Mouse (Mus musculus): ENCODE results near the gene Stard5. TPM values are rescaled to one million over a fixed set of nuclear protein-coding genes. Genes with fewer than 3 reads are reported as not detected.

Stard5 gene
- polyA plus RNA-seq (2015; fragmentation: Nextera tagmentation; extraction: Ambion mirVana) = 7.8 and 9.0 TPM in 2 replicates

DNA sequence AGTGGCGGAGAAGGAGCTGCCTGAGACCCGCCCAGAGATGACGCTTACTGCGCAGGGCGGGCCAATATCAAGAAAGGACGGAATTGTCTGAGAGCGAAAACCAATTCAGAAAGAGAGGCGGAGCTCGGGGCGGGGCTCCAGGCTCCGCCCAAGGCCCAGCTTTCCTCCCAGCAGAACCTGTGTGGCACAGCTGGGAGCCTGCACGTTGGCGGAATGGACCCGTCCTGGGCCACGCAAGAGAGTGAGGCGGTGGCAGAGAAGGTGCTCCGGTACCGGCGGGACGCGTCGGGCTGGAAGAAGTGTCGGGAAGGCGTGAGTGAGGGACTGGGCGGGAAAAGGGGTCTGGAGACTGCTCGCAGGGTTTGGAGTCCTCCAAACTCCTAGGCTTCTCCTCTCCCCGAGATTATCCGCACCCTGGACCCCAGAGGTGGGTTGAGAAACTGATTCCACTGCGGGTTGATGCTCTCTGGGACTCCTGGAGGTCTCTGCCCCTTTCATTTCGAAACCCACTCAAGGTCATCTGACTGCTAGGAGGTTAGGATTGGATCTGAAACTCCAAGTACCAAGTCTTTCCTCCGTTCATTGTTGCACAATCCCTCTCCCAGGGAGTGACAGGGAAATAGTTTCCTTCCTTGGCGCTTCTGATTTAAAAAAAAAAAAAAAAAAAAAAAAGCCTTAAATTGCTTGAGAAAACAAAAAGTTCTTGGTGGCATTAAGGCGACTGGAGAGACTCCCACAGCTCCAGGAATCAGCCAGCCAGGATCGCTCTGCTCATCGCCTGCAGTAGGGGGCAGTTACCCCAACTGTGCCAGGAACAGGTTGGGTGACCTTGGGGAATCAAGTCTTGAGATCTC, at the start of gene Stard5:
Gene Stard5 (plus strand): TSS at position 132 of the 854 bp plus-strand sequence.
- Histone ChIP-seq H3K36me3 (0 out of 2 replicates have a peak, but pooled peaks cover 4% of the 10 kb centered on the region), H3K27me3 (no peaks in the 10 kb centered on the region), H3K4me1 (replicated peaks) (peaks cover 30% of the 10 kb centered on the region), H3K4me2 (replicated peaks) (peak within 1 kb of the TSS; percentile 76), H3K9ac (replicated peaks) (peak within 1 kb of the TSS; percentile 72), H3K27ac (peak within 1 kb of the TSS; percentile 61; the same call in 1 of the 2 replicates), H3K9me3 (no peaks in the 10 kb centered on the region), H3K4me3 (replicated peaks) (peak within 1 kb of the TSS; percentile 59)
- WGBS = under 1% methylated on average over 35 of the region's 35 CpGs
- ATAC-seq = peak; percentile 99

DNA sequence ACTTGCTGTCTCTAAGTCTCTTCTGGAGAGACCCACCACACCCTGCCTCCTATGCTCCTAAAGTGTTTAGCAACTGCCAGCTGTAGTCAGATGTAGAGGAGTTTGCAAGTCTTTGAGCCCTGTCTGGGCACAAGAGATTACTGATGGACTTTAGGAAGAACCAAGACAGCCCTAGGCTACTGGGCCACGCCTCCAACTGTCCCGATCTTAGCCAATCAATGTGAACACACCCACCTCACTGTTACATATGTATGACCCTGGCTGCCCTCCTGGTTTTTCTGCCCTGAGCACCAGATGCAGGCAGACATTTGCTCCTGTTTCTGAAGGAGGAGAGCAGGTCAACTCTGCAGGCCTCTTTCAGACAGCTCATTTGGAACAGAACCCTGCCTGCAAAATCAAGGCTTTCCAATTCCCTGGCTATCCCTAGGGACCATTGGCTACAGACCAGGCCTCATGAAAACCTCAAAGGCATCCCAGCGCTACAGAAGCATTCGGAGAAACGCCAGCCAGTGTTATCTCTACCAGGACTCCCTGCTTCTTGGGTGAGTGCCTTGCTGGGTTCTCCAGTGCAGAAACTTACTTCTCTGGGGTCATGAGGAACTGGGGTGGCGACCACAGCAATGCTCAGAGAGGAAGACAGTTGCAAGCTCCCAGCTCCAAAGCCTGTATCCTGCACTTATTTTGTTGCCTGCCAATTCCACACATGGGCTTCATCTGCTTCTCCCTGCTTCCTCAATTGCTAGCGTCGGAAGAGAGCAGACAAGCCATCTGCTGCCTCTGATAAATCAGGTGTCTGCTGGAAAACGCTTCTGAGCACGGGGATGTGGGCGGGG, 46.9 kb upstream of the Stard5 start, which contains the start of gene Tmc3:
Gene Tmc3 (plus strand): TSS at position 289 of the 833 bp plus-strand sequence.
- Histone ChIP-seq H3K4me2 (replicated peaks) (no peak within 1 kb of the TSS), H3K4me3 (replicated peaks) (no peak within 1 kb of the TSS), H3K36me3 (no peaks in the 10 kb centered on the region), H3K27me3 (no peaks in the 10 kb centered on the region), H3K9me3 (no peaks in the 10 kb centered on the region), H3K4me1 (replicated peaks) (peaks cover 14% of the 10 kb centered on the region), H3K9ac (replicated peaks) (no peak within 1 kb of the TSS), H3K27ac (no peak within 1 kb of the TSS)
- ATAC-seq = peak; percentile 17; the same call in 1 of the 2 replicates
- 58% methylated on average over 11 of the region's 11 CpGs for WGBS

DNA sequence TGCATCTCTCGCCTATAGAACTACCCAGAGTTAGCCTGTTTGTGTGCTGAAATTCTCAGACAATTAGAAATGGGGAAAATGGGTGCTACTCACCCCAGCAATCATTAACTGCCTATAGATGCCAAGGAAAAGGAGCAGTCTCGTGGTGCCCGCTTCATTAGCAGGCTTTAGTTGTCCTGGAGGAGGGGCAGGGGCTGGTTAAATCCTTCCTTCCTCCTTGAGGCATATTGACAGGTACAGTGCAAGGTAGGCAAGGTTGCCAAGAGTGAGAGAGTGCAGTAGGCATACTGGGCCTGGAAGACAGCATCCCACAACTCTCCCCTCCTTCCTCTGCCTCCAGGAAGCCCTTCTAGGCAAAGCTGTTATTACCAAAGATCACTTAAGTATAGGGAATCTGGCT, 37.7 kb upstream of the Stard5 start:
- 86% methylated on average over 3 of the region's 3 CpGs for WGBS
- H3K27ac ChIP-seq = no peak overlapping the region
- no peak overlapping the region for H3K4me2 ChIP-seq (replicated peaks)
- ATAC-seq = no peak
- H3K27me3 ChIP-seq = no peaks in the 10 kb centered on the region
- no peaks in the 10 kb centered on the region for H3K9me3 ChIP-seq
- no peak overlapping the region for H3K9ac ChIP-seq (replicated peaks)
- H3K4me1 ChIP-seq (replicated peaks) = no peaks in the 10 kb centered on the region
- H3K36me3 ChIP-seq = no peaks in the 10 kb centered on the region
- no peak overlapping the region for H3K4me3 ChIP-seq (replicated peaks)

DNA sequence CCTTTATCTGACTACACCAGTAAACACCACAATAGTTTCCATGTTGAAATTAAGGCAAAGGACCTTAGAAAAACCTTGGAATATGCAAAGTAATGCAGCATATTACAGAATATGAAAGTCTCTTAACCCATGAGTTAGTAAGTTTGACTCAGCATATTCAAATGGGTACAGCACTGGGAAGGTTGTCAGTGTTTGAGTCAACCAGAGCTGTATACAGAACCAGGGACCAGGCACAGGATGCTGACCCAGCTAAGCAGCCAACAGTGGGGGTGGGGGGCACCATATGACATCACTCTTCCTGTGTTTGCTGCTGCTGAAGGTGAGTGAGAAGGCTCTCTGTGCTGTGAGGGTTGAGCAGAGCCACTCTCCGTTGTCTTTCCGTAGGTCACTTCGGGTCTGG, 34.7 kb upstream of the Stard5 start:
- no peak overlapping the region for H3K9ac ChIP-seq (replicated peaks)
- H3K27ac ChIP-seq = no peak overlapping the region
- H3K27me3 ChIP-seq = no peaks in the 10 kb centered on the region
- no peaks in the 10 kb centered on the region for H3K4me1 ChIP-seq (replicated peaks)
- no peak overlapping the region for H3K4me3 ChIP-seq (replicated peaks)
- no peak overlapping the region for H3K4me2 ChIP-seq (replicated peaks)
- 98% methylated on average over 3 of the region's 3 CpGs for WGBS
- H3K36me3 ChIP-seq = no peaks in the 10 kb centered on the region
- no peaks in the 10 kb centered on the region for H3K9me3 ChIP-seq
- no peak for ATAC-seq

DNA sequence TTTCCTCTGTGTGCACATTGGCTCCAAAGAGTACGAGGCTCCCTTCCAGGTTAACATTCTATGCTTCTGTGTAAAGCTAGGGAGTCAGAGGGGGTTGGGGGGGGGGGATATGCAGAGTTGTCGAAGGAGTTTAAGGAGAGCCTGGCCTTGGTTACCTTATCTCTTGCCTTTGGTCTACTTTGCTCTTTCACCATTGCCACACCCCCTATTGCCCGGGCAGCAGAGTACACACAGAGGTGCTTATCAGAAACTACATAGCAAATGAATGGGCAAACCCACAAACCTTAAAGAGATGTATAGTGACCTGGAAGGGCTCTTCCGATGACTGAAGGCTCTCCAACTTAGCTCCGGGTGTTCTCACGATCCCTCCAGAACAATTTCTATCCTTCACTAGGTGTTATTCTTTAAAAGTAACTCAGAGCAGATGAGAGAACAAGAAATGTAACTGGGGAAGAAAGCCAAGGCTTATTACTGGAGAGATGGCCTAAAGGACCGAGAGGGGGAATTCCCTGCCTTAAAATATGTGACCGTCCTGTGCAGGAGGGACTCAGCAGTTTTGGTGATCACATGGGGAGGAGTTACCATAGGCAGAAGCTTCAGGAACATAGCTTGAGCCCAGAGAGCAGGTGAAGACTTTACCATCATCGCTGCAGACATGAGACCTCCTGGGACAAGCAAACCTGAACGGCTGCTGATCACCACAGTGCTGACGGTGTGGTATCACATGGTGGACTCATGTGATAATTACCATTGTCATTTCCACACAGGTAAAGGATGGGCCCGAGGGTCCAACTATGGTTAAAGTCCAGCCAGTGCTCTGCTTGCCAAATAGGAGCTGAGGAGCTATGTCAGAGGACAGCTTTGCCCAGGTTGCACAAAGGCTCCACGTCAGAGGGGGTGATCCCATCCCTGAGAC, 32.5 kb upstream of the Stard5 start:
- ATAC-seq = 0 out of 2 replicates have a peak, but pooled peaks have one; percentile 11
- Histone ChIP-seq H3K4me2 (replicated peaks) (no peak overlapping the region), H3K27me3 (no peaks in the 10 kb centered on the region), H3K9me3 (no peaks in the 10 kb centered on the region), H3K4me1 (replicated peaks) (no peaks in the 10 kb centered on the region; the same call in 1 of the 2 replicates), H3K4me3 (replicated peaks) (no peak overlapping the region), H3K36me3 (no peaks in the 10 kb centered on the region), H3K27ac (no peak overlapping the region), H3K9ac (replicated peaks) (no peak overlapping the region)
- 89% methylated on average over 13 of the region's 13 CpGs for WGBS

DNA sequence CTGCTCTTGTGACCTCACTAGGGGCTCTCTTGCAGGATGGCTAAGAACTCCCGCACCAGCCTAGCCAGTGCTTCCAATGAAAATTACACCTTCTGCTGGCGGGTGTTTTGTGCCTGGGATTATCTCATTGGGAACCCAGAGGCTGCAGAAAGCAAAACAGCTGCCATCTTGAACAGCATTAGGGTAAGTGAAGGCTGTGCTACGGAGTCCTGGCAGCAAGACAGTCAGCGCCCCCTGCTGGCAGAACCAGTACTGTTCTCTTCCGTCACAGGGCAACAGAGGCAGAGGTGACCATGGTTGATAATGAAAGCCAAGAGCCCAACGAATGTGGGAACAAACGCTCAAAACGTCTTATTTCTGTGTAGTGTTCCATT, 31.9 kb upstream of the Stard5 start:
- Histone ChIP-seq H3K4me3 (replicated peaks) (no peak overlapping the region), H3K36me3 (no peaks in the 10 kb centered on the region), H3K27ac (no peak overlapping the region), H3K4me1 (replicated peaks) (no peaks in the 10 kb centered on the region; the same call in 1 of the 2 replicates), H3K9me3 (no peaks in the 10 kb centered on the region), H3K4me2 (replicated peaks) (no peak overlapping the region), H3K9ac (replicated peaks) (no peak overlapping the region), H3K27me3 (no peaks in the 10 kb centered on the region)
- 53% methylated on average over 8 of the region's 8 CpGs for WGBS
- ATAC-seq = 0 out of 2 replicates have a peak, but pooled peaks have one; percentile 4

DNA sequence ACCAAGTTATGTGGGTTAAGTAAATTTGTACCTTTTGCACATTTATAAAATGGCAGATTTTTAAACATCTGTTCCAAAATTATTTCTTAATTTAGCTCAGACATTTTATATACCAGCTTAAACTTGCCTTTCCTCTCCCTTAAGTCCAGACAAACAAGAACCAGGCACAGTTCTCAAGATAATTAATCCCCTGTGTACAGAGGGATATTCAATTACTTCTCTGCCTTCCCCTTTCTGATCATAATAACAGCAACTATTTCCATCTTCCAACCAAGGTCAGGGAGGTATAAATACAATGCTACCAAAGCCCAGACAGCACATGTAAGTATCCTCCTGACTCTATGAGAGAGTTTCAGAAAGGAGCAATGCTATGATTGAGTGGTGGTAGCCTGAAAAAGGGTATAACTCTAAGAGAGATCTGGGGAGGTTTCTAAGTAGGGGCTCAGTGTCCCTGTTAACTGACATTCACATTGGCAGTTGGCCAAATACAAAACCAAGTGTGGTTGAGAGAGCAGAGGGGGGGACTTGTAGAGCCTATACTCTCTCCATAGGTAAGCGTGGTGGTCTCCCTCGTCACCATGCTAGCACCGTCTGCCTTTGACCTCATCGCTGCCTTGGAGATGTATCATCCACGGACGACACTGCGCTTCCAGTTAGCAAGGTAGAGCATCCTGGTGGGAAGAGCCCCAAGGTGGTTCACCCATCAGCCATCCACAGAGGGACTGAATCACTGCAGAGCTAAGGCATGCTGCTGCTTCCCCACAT, 27.4 kb upstream of the Stard5 start:
- ATAC-seq = no peak
- Histone ChIP-seq H3K9ac (replicated peaks) (no peak overlapping the region), H3K9me3 (no peaks in the 10 kb centered on the region), H3K36me3 (no peaks in the 10 kb centered on the region), H3K4me1 (replicated peaks) (no peaks in the 10 kb centered on the region; the same call in 1 of the 2 replicates), H3K4me2 (replicated peaks) (no peak overlapping the region), H3K4me3 (replicated peaks) (no peak overlapping the region), H3K27ac (no peak overlapping the region), H3K27me3 (no peaks in the 10 kb centered on the region)
- WGBS = 96% methylated on average over 7 of the region's 7 CpGs

DNA sequence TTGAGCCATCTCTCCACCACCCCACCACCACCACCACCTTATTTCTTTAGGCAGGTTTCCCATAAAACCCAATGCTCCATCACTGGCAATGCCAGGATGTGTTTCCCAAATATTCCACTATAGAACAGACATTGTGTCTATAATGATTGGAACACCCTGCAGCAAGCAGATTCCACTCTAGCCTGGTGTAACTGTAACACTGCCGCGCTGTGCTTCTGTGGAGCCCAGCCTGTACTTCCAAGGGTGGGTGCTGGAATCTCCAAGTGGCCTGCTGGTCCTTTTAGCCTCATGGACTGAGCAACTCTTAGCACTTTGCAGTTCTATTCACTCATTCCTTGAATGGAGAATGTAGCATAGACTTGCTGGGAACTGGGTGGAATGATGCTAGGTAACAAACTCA, 25.0 kb upstream of the Stard5 start:
- Histone ChIP-seq H3K27me3 (no peaks in the 10 kb centered on the region), H3K27ac (no peak overlapping the region), H3K4me3 (replicated peaks) (no peak overlapping the region), H3K36me3 (no peaks in the 10 kb centered on the region), H3K9me3 (no peaks in the 10 kb centered on the region), H3K4me1 (replicated peaks) (no peaks in the 10 kb centered on the region; the same call in 1 of the 2 replicates), H3K4me2 (replicated peaks) (no peak overlapping the region), H3K9ac (replicated peaks) (no peak overlapping the region)
- WGBS = 91% methylated on average over 2 of the region's 2 CpGs
- no peak for ATAC-seq

DNA sequence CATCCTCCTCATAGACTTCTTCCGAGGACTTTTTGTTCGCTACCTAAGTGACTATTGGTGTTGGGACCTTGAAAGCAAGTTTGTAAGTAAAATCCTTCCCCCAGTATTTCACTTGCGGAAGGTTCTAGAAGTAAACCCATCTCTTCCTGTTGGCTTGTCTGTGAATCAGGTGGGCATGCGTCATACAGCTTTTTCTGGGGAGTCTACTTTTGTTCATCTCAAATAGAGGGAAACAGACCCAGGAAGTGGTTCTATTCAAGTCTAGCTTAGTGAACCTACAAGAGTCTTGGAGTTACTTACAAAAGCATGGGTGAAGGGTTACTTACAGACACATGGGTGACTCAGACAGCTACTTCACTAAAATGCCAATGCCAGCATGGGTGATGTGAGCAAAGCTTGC, 21.9 kb upstream of the Stard5 start:
- no peak overlapping the region for H3K9ac ChIP-seq (replicated peaks)
- H3K27me3 ChIP-seq = no peaks in the 10 kb centered on the region

DNA sequence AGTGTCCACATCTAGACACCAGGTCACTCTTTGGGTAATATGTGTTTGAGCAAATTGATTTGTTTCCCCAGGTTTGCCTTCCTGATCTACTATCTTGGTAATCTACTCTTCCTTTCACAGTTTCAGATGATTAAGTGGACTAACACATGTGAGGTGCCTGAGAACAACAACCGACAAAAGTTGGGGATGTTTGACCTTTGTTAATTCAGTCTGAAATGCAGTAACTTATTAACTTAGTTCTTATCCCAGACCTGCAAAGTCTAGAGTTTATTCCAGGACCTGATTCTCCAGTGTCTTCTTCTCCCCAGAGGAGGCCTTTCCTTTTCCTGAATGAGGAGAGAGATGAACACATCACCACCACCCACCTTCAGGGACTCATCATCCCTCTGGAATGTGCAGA, 19.9 kb upstream of the Stard5 start:
- no peaks in the 10 kb centered on the region for H3K4me1 ChIP-seq (replicated peaks)
- H3K36me3 ChIP-seq = no peaks in the 10 kb centered on the region
- H3K4me3 ChIP-seq (replicated peaks) = no peak overlapping the region
- no peaks in the 10 kb centered on the region for H3K9me3 ChIP-seq
- H3K9ac ChIP-seq (replicated peaks) = no peak overlapping the region
- H3K27ac ChIP-seq = no peak overlapping the region
- no peaks in the 10 kb centered on the region for H3K27me3 ChIP-seq
- H3K4me2 ChIP-seq (replicated peaks) = no peak overlapping the region
- ATAC-seq = no peak
- WGBS = 93% methylated on average over 1 of the region's 1 CpGs

More for the DNA sequence above, 21.9 kb upstream of the Stard5 start:
- Histone ChIP-seq H3K36me3 (no peaks in the 10 kb centered on the region), H3K27ac (no peak overlapping the region), H3K4me2 (replicated peaks) (no peak overlapping the region), H3K4me3 (replicated peaks) (no peak overlapping the region), H3K9me3 (no peaks in the 10 kb centered on the region), H3K4me1 (replicated peaks) (no peaks in the 10 kb centered on the region)
- no peak for ATAC-seq
- 98% methylated on average over 4 of the region's 4 CpGs for WGBS

DNA sequence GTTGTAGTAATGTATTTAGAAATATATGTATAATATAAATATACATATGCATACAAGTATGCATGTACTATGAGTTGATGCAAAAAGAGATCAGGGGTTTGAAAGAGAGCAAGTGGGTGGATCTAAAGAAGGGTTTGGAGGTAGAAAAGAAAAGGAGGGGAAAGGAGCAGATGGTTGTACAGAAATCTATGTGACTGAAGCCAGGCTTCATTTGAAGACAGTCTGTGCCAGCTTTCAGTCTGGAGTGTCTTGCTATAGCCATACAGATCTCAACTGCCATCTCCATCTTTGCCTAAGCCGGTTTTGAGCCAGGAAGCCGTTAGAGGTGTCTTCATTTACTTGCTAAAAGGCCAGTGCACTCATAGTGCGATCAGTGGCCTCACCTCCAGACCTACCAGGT, 16.5 kb upstream of the Stard5 start:
- H3K4me2 ChIP-seq (replicated peaks) = no peak overlapping the region
- H3K4me1 ChIP-seq (replicated peaks) = no peaks in the 10 kb centered on the region
- no peaks in the 10 kb centered on the region for H3K36me3 ChIP-seq
- H3K27ac ChIP-seq = no peak overlapping the region
- no peaks in the 10 kb centered on the region for H3K27me3 ChIP-seq
- ATAC-seq = no peak
- no peak overlapping the region for H3K4me3 ChIP-seq (replicated peaks)
- 95% methylated on average over 3 of the region's 3 CpGs for WGBS
- no peaks in the 10 kb centered on the region for H3K9me3 ChIP-seq
- no peak overlapping the region for H3K9ac ChIP-seq (replicated peaks)
